Mouse (Mus musculus) myocyte (in vitro differentiated cells): ENCODE measurements around the gene Crybb1.

Experiments
- CEBPB ChIP-seq: IDR thresholded peaks from 2 replicates; pipeline ENCODE4 v1.6.1; 2011; ENCODE audit warnings: mild to moderate bottlenecking, moderate library complexity; ENCODE audit not compliant: poor library complexity, insufficient read depth, severe bottlenecking
- E2F4 ChIP-seq: IDR thresholded peaks from one replicate; pipeline ENCODE4 v1.6.1; 2011; ENCODE audit warnings: mild to moderate bottlenecking, control low read depth, moderate library complexity; ENCODE audit not compliant: insufficient read depth
- MAX ChIP-seq: IDR thresholded peaks from one replicate; pipeline ENCODE4 v1.6.1; 2011; ENCODE audit warnings: low read depth, mild to moderate bottlenecking, control low read depth
- MYOD1 ChIP-seq, 3 experiments: IDR thresholded peaks; one replicate each; pipeline ENCODE4 v1.6.1; 2011; ENCODE audit warnings: control low read depth in 2 of 3, low read depth in 2 of 3, mild to moderate bottlenecking in 2 of 3, moderate library complexity in 1 of 3; ENCODE audit not compliant: insufficient read length in 2 of 3, control insufficient read depth in 1 of 3
- POLR2A ChIP-seq: IDR thresholded peaks from one replicate; pipeline ENCODE4 v1.6.1; 2011; ENCODE audit warnings: low read depth, mild to moderate bottlenecking, control low read depth, moderate library complexity; ENCODE audit not compliant: insufficient read length
- REST ChIP-seq: IDR thresholded peaks from one replicate; pipeline ENCODE4 v1.6.1; 2011; ENCODE audit warnings: mild to moderate bottlenecking, control low read depth, moderate library complexity; ENCODE audit not compliant: insufficient read depth, insufficient read length
- SRF ChIP-seq: IDR thresholded peaks from one replicate; pipeline ENCODE4 v1.6.1; 2011; ENCODE audit warnings: low read depth; ENCODE audit not compliant: control insufficient read depth, insufficient read length

DNA sequence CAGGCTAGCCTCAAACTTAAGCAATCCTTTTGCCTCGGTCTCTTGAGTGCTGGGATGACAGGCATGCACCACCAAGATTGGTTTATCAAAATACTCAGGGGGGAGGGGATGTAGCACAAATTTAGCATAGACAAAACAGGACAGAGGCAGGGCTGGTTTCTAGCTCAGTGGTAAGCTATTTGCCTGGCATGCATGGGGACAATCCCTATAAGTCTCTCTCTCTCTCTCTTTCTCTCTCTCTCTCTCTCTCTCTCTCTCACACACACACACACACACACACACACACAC, 11.4 kb upstream of the Crybb1 start:
- TF ChIP-seq POLR2A, result no peak
- TF ChIP-seq MAX, result no peak
- TF ChIP-seq CEBPB, result no peak
- no peak for TF ChIP-seq SRF
- TF ChIP-seq MYOD1 (IDR thresholded peaks at IDR 0.05; ENCODE audit: control insufficient read depth in 1 of 3, insufficient read length in 2 of 3, low read depth in 2 of 3), result no peak
- no peak for TF ChIP-seq REST
- no peak for TF ChIP-seq E2F4
